Mouse (Mus musculus) kidney, postnatal 14 days (tissue): Measurements from ENCODE around the gene Scamp3.
A peak's percentile ranks its signal among the peaks of the same experiment; 100 is the strongest.

Source experiments
- DNase-seq: peaks from one replicate; pipeline ENCODE4 v3.0.0; 2022; ENCODE audit warnings: mixed read lengths

Gene Scamp3

GRCm38 (mm10) chr3:89227307-89228179 is 50.3 kb downstream of the Scamp3 start:
- peak; percentile 92 for DNase-seq

- peak; percentile 93 for DNase-seq
Observed at GRCm38 (mm10) chr3:89228180-89228549, 50.9 kb downstream of the Scamp3 start.

GRCm38 (mm10) chr3:89228836-89229235 is 51.6 kb downstream of the Scamp3 start, which contains the start of gene Muc1:
TSS of gene Muc1 (plus strand) at chr3:89229057.
- peak; percentile 68 for DNase-seq

- DNase-seq: no peak
Observed at GRCm38 (mm10) chr3:89229276-89229675, 52.0 kb downstream of the Scamp3 start.

GRCm38 (mm10) chr3:89230561-89230960 is 53.3 kb downstream of the Scamp3 start:
- DNase-seq: no peak

- no peak for DNase-seq
Observed at GRCm38 (mm10) chr3:89231345-89231744, 54.1 kb downstream of the Scamp3 start.

GRCm38 (mm10) chr3:89231772-89232275 is 54.6 kb downstream of the Scamp3 start:
- no peak for DNase-seq
